Comparison of ENCODE assay signal across 7 mouse cellular contexts in genomic region chr14:22906716-22907115, GRCm38 (mm10).
DNase-seq lines count a peak whose midpoint lies in the region; ATAC-seq lines count a peak whose summit lies in the region.

No protein-coding gene starts in this region.

- peak; percentile 43; the same call in 1 of the 2 replicates for ATAC-seq in kidney, embryonic 15.5 days (replicated peaks; ENCODE audit: low FRiP score)

- peak overlapping the region; percentile 28 for H3K27ac ChIP-seq in kidney, embryonic 15.5 days

- H3K4me1 ChIP-seq in kidney, embryonic 15.5 days, result peaks cover 17% of the 10 kb centered on the region

- no peak overlapping the region for H3K4me2 ChIP-seq in kidney, embryonic 15.5 days

- H3K4me3 ChIP-seq in kidney, embryonic 15.5 days (replicated peaks), result no peak overlapping the region

- no peak overlapping the region for H3K9ac ChIP-seq in kidney, embryonic 15.5 days

- no peaks in the 10 kb centered on the region for H3K36me3 ChIP-seq in kidney, embryonic 15.5 days

- no peaks in the 10 kb centered on the region for H3K27me3 ChIP-seq in kidney, embryonic 15.5 days

- 47% methylated on average over 4 of the region's 4 CpGs for WGBS in kidney, embryonic 15.5 days

- H3K9me3 ChIP-seq in kidney, embryonic 15.5 days (replicated peaks), result no peaks in the 10 kb centered on the region

- peak; percentile 20 for DNase-seq in right cerebral cortex, adult 18-20 months
- DNase-seq in right cerebral cortex, postnatal 14 days, result no peak
- peak; percentile 55 for DNase-seq in embryo, embryonic 11 days
- peak; percentile 54 for DNase-seq in mesoderm, embryonic 11.5 days (ENCODE audit: low read depth, low spot score)
- no peak for DNase-seq in thymus, postnatal 36 days
- DNase-seq in thymus, postnatal 14 days, result no peak

Comparison
In these comparisons a context has a peak if more than half of its experiments do, and no peak if none do; other contexts are left out.
1. DNase-seq: peak in right cerebral cortex, adult 18-20 months (single experiment), embryo, embryonic 11 days (single experiment) and mesoderm, embryonic 11.5 days (single experiment); none in right cerebral cortex, postnatal 14 days (single experiment), thymus, postnatal 36 days (0 of 2) and thymus, postnatal 14 days (single experiment).